Mouse (Mus musculus) heart, embryonic 11.5 days (tissue): Measurements from ENCODE around the gene Vdac2. TPM values are rescaled to one million over a fixed set of nuclear protein-coding genes. Genes with fewer than 3 reads are reported as not detected.
A peak's percentile ranks its signal among the peaks of the same experiment; 100 is the strongest.

Source experiments
- ATAC-seq: fragments of 200-750 bp; cut with Nextera tagmentation; replicated peaks from 2 replicates; pipeline ENCODE4 v1.8.0; 2017; ENCODE audit warnings: moderate library complexity; ENCODE audit not compliant: insufficient number of reproducible peaks, low FRiP score, low TSS enrichment
- H3K27ac ChIP-seq: fragments of 300-500 bp; sonication (generic); 2 replicates; pipeline ENCODE4 v1.5.1; 2014; ENCODE audit warnings: mild to moderate bottlenecking, low read depth, low read length
- H3K27me3 ChIP-seq: fragments of 300-500 bp; sonication (generic); 2 replicates; pipeline ENCODE4 v1.6.1; 2014; ENCODE audit warnings: mild to moderate bottlenecking, low read length, mixed read lengths; ENCODE audit not compliant: control insufficient read depth, insufficient read depth
- H3K36me3 ChIP-seq: fragments of 300-500 bp; sonication (generic); 2 replicates; pipeline ENCODE4 v1.6.1; 2014; ENCODE audit warnings: mild to moderate bottlenecking, low read length, moderate library complexity, mixed read lengths; ENCODE audit not compliant: control insufficient read depth, insufficient read depth
- H3K4me1 ChIP-seq: fragments of 300-500 bp; sonication (generic); 2 replicates; pipeline ENCODE4 v1.6.1; 2014; ENCODE audit warnings: low read length; ENCODE audit not compliant: control insufficient read depth, insufficient read depth
- H3K4me2 ChIP-seq: fragments of 300-500 bp; sonication (generic); 2 replicates; pipeline ENCODE4 v1.6.1; 2014; ENCODE audit warnings: mild to moderate bottlenecking, moderate library complexity
- H3K4me3 ChIP-seq: fragments of 300-500 bp; sonication (generic); 2 replicates; pipeline ENCODE4 v1.5.1; 2014; ENCODE audit warnings: low read depth, low read length
- H3K9ac ChIP-seq: fragments of 300-500 bp; sonication (generic); 2 replicates; pipeline ENCODE4 v1.6.1; 2014; ENCODE audit warnings: mild to moderate bottlenecking, low read depth, low read length, moderate library complexity
- H3K9me3 ChIP-seq: fragments of 300-500 bp; sonication (generic); replicated peaks from 2 replicates; pipeline ENCODE4 v1.6.1; 2016; ENCODE audit warnings: low read length; ENCODE audit not compliant: control insufficient read depth
- WGBS: fragments of 180-500 bp; shearing (Covaris S2); extraction: QIAGEN DNeasy Blood & Tissue Kit; methylation state at CpG from one replicate; pipeline ENCODE4 v1.1.7; 2014; ENCODE audit not compliant: insufficient replicate concordance; 5-methylcytosine and 5-hydroxymethylcytosine counted together
- polyA plus RNA-seq: library from polyadenylated mRNA; unstranded; fragments of >200 nt; fragmentation: Nextera tagmentation; extraction: Ambion mirVana; gene quantifications from 2 replicates; pipeline ENCODE4 v1.2.1, GENCODE M21; 2014

Gene Vdac2
- polyA plus RNA-seq, result 434 and 456 TPM in 2 replicates

GRCm38 (mm10) chr14:21824938-21825337 lies at the start of gene Vdac2:
Gene Vdac2 (plus strand): TSS chr14:21825238.
- H3K27ac ChIP-seq, result peak within 1 kb of the TSS; percentile 87
- no peaks in the 10 kb centered on the region for H3K36me3 ChIP-seq
- no peak for ATAC-seq
- no peak within 1 kb of the TSS for H3K4me2 ChIP-seq
- 0 out of 2 replicates have a peak within 1 kb of the TSS, but pooled peaks have one; percentile 6 for H3K9ac ChIP-seq
- no peak within 1 kb of the TSS for H3K4me3 ChIP-seq
- 90% methylated on average over 2 of the region's 2 CpGs for whole genome bisulfite sequencing
- H3K27me3 ChIP-seq, result no peaks in the 10 kb centered on the region
- peaks cover 36% of the 10 kb centered on the region; the same call in 1 of the 2 replicates for H3K4me1 ChIP-seq
- no peaks in the 10 kb centered on the region for H3K9me3 ChIP-seq

GRCm38 (mm10) chr14:21776201-21776600 lies 48.8 kb upstream of the Vdac2 start:
- WGBS, result 84% methylated on average over 4 of the region's 4 CpGs
- no peak overlapping the region for H3K4me2 ChIP-seq
- peaks cover 14% of the 10 kb centered on the region for H3K36me3 ChIP-seq
- no peaks in the 10 kb centered on the region for H3K9me3 ChIP-seq
- no peak for ATAC-seq
- H3K4me1 ChIP-seq, result no peaks in the 10 kb centered on the region
- no peak overlapping the region for H3K27ac ChIP-seq
- no peak overlapping the region for H3K4me3 ChIP-seq
- no peaks in the 10 kb centered on the region for H3K27me3 ChIP-seq
- H3K9ac ChIP-seq, result no peak overlapping the region

GRCm38 (mm10) chr14:21786500-21786899 lies 38.5 kb upstream of the Vdac2 start:
- H3K9ac ChIP-seq, result no peak overlapping the region
- no peaks in the 10 kb centered on the region for H3K4me1 ChIP-seq
- no peak overlapping the region for H3K27ac ChIP-seq
- H3K36me3 ChIP-seq, result 0 out of 2 replicates have a peak, but pooled peaks cover 2% of the 10 kb centered on the region
- no peak overlapping the region for H3K4me3 ChIP-seq
- WGBS, result 87% methylated on average over 4 of the region's 4 CpGs
- ATAC-seq, result no peak
- no peaks in the 10 kb centered on the region for H3K9me3 ChIP-seq
- no peaks in the 10 kb centered on the region for H3K27me3 ChIP-seq
- no peak overlapping the region for H3K4me2 ChIP-seq

- Histone ChIP-seq H3K9me3 (no peaks in the 10 kb centered on the region), H3K9ac (no peak overlapping the region), H3K4me1 (no peaks in the 10 kb centered on the region), H3K4me2 (no peak overlapping the region), H3K27me3 (no peaks in the 10 kb centered on the region), H3K4me3 (no peak overlapping the region), H3K36me3 (peaks cover 5% of the 10 kb centered on the region), H3K27ac (no peak overlapping the region)
- ATAC-seq, result no peak
- 79% methylated on average over 3 of the region's 3 CpGs for WGBS
Measured at GRCm38 (mm10) chr14:21787374-21787773, 37.7 kb upstream of the Vdac2 start.

- 89% methylated on average over 5 of the region's 5 CpGs for WGBS
- peaks cover 8% of the 10 kb centered on the region for H3K36me3 ChIP-seq
- no peak for ATAC-seq
- no peak overlapping the region for H3K4me2 ChIP-seq
- no peaks in the 10 kb centered on the region for H3K4me1 ChIP-seq
- no peaks in the 10 kb centered on the region for H3K9me3 ChIP-seq
- H3K4me3 ChIP-seq, result no peak overlapping the region
- H3K27ac ChIP-seq, result no peak overlapping the region
- no peak overlapping the region for H3K9ac ChIP-seq
- H3K27me3 ChIP-seq, result no peaks in the 10 kb centered on the region
Measured at GRCm38 (mm10) chr14:21788121-21788520, 36.9 kb upstream of the Vdac2 start.

GRCm38 (mm10) chr14:21790585-21791251 lies 34.3 kb upstream of the Vdac2 start:
- Histone ChIP-seq H3K4me1 (no peaks in the 10 kb centered on the region), H3K4me3 (no peak overlapping the region), H3K36me3 (peaks cover 5% of the 10 kb centered on the region), H3K27me3 (no peaks in the 10 kb centered on the region), H3K9ac (no peak overlapping the region), H3K4me2 (no peak overlapping the region), H3K27ac (no peak overlapping the region), H3K9me3 (no peaks in the 10 kb centered on the region)
- 87% methylated on average over 9 of the region's 9 CpGs for WGBS
- no peak for ATAC-seq

- H3K4me3 ChIP-seq, result no peak overlapping the region
- ATAC-seq, result no peak
- H3K4me1 ChIP-seq, result no peaks in the 10 kb centered on the region
- no peak overlapping the region for H3K9ac ChIP-seq
- no peaks in the 10 kb centered on the region for H3K9me3 ChIP-seq
- H3K36me3 ChIP-seq, result peaks cover 5% of the 10 kb centered on the region
- no peak overlapping the region for H3K4me2 ChIP-seq
- H3K27ac ChIP-seq, result no peak overlapping the region
- 83% methylated on average over 4 of the region's 4 CpGs for WGBS
- no peaks in the 10 kb centered on the region for H3K27me3 ChIP-seq
Measured at GRCm38 (mm10) chr14:21791722-21792121, 33.3 kb upstream of the Vdac2 start.

- 91% methylated on average over 6 of the region's 6 CpGs for WGBS
- Histone ChIP-seq H3K9me3 (no peaks in the 10 kb centered on the region), H3K27me3 (no peaks in the 10 kb centered on the region), H3K4me2 (no peak overlapping the region), H3K4me1 (no peaks in the 10 kb centered on the region), H3K4me3 (no peak overlapping the region), H3K27ac (no peak overlapping the region), H3K36me3 (peaks cover 5% of the 10 kb centered on the region), H3K9ac (no peak overlapping the region)
- no peak for ATAC-seq
Measured at GRCm38 (mm10) chr14:21792250-21792649, 32.8 kb upstream of the Vdac2 start.

- H3K9me3 ChIP-seq, result no peaks in the 10 kb centered on the region
- H3K4me3 ChIP-seq, result no peak overlapping the region
- WGBS, result 94% methylated on average over 4 of the region's 4 CpGs
- no peaks in the 10 kb centered on the region for H3K27me3 ChIP-seq
- H3K27ac ChIP-seq, result no peak overlapping the region
- H3K9ac ChIP-seq, result no peak overlapping the region
- ATAC-seq, result no peak
- no peak overlapping the region for H3K4me2 ChIP-seq
- no peaks in the 10 kb centered on the region for H3K36me3 ChIP-seq
- H3K4me1 ChIP-seq, result no peaks in the 10 kb centered on the region
Measured at GRCm38 (mm10) chr14:21800641-21801040, 24.4 kb upstream of the Vdac2 start.
